Mouse (Mus musculus): ENCODE data around the gene Tex46. TPM values are rescaled to one million over a fixed set of nuclear protein-coding genes. Genes with fewer than 3 reads are reported as not detected.

Gene Tex46
- polyA plus RNA-seq, 1 experiment: not detected

DNA sequence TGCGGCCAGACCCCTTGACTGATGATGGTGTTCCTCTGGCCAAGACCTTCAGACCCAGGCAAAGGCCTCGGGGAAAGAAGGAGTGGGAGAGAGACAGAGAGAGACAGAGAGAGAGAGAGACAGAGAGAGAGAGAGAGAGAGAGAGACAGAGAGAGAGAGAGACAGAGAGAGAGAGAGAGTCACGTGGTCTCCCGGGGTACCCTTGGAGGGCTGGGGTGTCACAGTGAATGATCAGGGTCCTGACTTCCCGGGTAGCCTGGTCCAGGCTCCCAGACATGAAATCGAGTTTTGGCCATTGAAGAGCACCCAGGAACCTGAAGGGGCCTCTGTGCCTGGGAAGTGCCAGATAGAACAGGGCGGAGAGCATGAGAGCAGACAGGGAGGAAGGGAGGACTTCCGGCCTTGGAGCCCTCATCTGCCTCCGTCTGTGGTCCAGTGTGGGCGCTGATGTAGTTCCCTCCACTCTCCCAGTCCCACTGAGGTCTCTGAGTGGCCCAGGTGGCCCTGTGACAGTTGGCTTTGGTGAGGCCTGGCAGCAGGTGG, 43.5 kb downstream of the Tex46 start:
- Histone ChIP-seq H3K4me1 (ENCODE audit: control insufficient read depth, insufficient read depth, low read length) (peaks cover 20% of the 10 kb centered on the region), H3K4me3 (ENCODE audit: insufficient read depth, low read depth, low read length) (no peak overlapping the region), H3K27ac (ENCODE audit: insufficient read depth, low read depth, low read length) (no peak overlapping the region)
- WGBS: 87% methylated on average over 10 of the region's 10 CpGs
- TF ChIP-seq POLR2A (IDR thresholded peaks at IDR 0.05; ENCODE audit: insufficient read depth, low read depth, low read length) (no peak), CTCF (IDR thresholded peaks at IDR 0.05; ENCODE audit: insufficient read depth, low read depth, low read length) (no peak)

DNA sequence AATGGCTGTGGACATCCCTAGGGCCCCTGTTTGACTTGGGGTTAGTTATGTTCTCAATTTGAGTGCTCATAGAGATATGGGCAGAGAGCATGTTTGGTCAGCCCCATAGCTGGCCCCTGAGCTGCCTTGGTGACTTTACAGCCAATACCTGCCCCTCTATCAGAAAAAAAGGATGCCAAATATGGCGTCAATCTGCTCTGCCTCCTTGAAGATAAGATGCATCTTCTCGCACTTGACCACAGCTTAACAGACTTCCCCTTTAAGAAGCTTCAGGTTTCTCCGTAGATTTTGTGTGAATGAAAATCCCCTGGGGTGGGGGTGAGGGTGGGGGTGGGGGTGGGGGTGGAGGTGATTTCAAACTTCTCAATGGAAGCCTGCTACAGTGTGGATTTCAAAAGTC, 47.7 kb downstream of the Tex46 start:
- H3K27ac ChIP-seq (ENCODE audit: insufficient read depth, low read depth, low read length): no peak overlapping the region
- H3K4me1 ChIP-seq (ENCODE audit: control insufficient read depth, insufficient read depth, low read length): no peaks in the 10 kb centered on the region
- 83% methylated on average over 3 of the region's 3 CpGs for WGBS
- TF ChIP-seq CTCF (IDR thresholded peaks at IDR 0.05; ENCODE audit: insufficient read depth, low read depth, low read length): no peak
- no peak for TF ChIP-seq POLR2A (IDR thresholded peaks at IDR 0.05; ENCODE audit: insufficient read depth, low read depth, low read length)
- no peak overlapping the region for H3K4me3 ChIP-seq (ENCODE audit: insufficient read depth, low read depth, low read length)

Other genes starting within 250 kb of the Tex46 start
- gene Htr1d, start 186.9 kb upstream of the Tex46 start, polyA plus RNA-seq (2012; ENCODE audit: insufficient read depth, insufficient read length, low replicate concordance, missing spikeins): not detected in 2 replicates
- not detected in 2 replicates for gene 6030445D17Rik, start 148.2 kb upstream of the Tex46 start, polyA plus RNA-seq (2012; ENCODE audit: insufficient read depth, insufficient read length, low replicate concordance, missing spikeins)
- gene Luzp1, start 140.7 kb upstream of the Tex46 start, polyA plus RNA-seq (2012; ENCODE audit: insufficient read depth, insufficient read length, low replicate concordance, missing spikeins): not detected in 2 replicates
- not detected in 2 replicates for gene Kdm1a, start 7.7 kb upstream of the Tex46 start, polyA plus RNA-seq (2012; ENCODE audit: insufficient read depth, insufficient read length, low replicate concordance, missing spikeins)
- gene Lactbl1, start 12.2 kb downstream of the Tex46 start, polyA plus RNA-seq (2012; ENCODE audit: insufficient read depth, insufficient read length, low replicate concordance, missing spikeins): not detected in 2 replicates
- not detected in 2 replicates for gene Ephb2, start 225.6 kb downstream of the Tex46 start, polyA plus RNA-seq (2012; ENCODE audit: insufficient read depth, insufficient read length, low replicate concordance, missing spikeins)

All from olfactory bulb, adult 2 months (tissue).